Mouse (Mus musculus) right cerebral cortex, adult 2 months (tissue): ENCODE results near the gene Unc45a.

Experiments used
- DNase-seq, 2 experiments: peaks; one replicate each; pipeline ENCODE4 v3.0.0; 2021 to 2022; ENCODE audit warnings: low spot score in 2 of 2

Gene Unc45a

DNA sequence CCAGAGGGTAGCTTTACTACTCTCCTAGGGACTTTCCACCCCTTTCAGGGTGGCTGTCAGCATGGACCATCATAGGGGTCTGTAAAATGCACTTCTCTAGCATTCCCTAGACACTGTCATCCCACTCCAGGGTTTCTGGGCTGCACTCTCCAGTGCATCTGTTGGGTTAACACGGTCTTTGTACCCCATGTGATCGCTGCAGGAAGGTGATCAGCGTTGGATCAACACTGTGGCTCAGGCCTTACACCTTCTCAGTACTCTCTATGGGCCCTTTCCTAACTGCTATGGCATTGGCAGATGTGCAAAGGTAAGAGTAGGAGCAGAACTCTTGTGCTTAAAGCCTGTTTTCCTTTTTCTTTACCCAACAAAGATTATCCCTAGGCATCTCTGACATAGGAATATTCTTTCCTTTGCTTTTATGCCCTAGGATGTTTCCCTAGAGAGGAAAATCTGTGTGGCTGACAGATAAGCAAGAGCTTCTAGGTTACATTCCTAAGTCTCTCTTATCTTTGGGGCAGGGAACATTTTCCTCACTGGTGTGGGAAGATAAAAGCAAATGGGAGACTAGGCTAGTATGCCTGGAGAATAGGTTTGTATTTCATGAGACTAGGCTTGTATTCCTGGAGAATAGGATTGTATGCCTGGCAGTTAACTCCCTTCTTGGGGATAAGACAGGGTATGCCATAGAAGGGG, 57.4 kb downstream of the Unc45a start:
- DNase-seq, result no peak

GRCm38 (mm10) chr7:80281646-80282045, 59.2 kb downstream of the Unc45a start:
- no peak for DNase-seq

DNA sequence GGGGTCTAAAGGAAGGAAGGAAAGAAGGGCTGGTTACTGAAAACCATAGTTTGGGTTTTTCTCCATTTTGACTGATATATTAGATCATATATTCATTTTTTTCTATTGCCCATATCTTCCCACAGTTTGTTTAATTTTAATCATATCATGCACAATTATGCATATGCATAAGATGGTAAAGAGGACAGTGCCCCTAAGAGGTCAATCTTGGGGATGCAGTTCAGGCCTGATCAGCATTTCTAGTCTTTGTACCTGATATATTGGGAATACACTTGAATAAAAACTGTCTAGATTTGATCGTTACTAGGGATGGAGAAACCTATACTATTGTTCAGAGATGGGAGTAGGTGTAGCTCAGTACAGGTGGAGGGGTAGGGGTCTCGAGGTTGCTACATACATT, 59.8 kb downstream of the Unc45a start:
- DNase-seq, result no peak

DNA sequence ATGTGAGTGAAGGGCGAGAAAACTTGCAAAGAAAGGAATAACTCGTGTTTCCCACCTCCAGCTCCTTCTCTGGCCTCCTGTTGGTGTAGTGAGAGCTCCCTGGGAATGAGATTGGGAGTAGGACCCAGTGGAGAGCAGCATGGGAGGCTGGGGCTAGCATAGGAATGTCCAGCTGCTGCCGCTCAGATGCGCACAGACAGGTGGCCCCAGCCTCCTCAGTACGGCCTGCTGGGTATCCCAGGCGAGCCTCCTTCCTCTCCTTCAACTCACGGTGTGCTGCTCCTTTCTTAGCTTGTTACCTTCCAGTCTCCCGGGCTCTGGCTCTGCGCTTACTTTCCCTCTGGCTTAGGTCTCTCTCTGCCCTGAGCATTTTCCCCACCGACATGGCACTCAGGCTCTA, 60.8 kb downstream of the Unc45a start:
- DNase-seq, result no peak

DNA sequence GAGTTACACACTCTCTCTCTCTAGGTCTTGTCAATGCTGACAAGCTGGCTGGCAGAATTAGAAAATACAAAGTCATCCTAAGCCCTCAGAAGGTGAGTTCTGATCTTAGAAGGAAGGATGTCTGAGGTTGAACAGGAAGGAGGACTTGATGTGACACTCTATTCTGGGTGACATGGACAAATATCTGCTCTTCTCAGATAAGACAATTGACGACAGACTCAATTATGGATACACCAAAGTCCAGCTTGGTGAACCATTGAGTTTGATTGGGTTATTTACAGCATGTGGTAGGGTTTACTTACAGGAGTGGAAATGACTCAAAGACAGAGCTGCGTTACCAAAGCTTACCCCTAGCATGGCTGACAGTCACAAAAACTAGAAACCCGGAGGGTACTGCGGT, 64.4 kb downstream of the Unc45a start:
- DNase-seq, result no peak
